Mouse (Mus musculus) ovary, postnatal 10 days (tissue): ENCODE measurements at regions not wholly inside any gene's neighbourhood (a gene's known extent, or its start where the extent isn't known, plus 50 kb on each side); places are given as distances from the start of the nearest gene placed in this dataset.

ENCODE experiments used
- DNase-seq: peaks from one replicate; pipeline ENCODE4 v3.0.0; 2022; ENCODE audit warnings: low spot score

- DNase-seq: no peak
Observed at GRCm38 (mm10) chr14:80479918-80480317, 496.0 kb downstream of the Olfm4 start.

GRCm38 (mm10) chr14:80482771-80483170 lies 498.9 kb downstream of the Olfm4 start:
- no peak for DNase-seq

- DNase-seq: no peak
Observed at GRCm38 (mm10) chr14:80484256-80484655, 500.4 kb downstream of the Olfm4 start.

- no peak for DNase-seq
Observed at GRCm38 (mm10) chr14:80485149-80485548, 501.3 kb downstream of the Olfm4 start.

GRCm38 (mm10) chr14:80486605-80487004 lies 502.7 kb downstream of the Olfm4 start:
- DNase-seq: no peak

GRCm38 (mm10) chr14:80492043-80492900 lies 508.4 kb downstream of the Olfm4 start:
- no peak for DNase-seq

GRCm38 (mm10) chr14:80492901-80493279 lies 509.0 kb downstream of the Olfm4 start:
- no peak for DNase-seq

- no peak for DNase-seq
Observed at GRCm38 (mm10) chr14:80504351-80504750, 520.5 kb downstream of the Olfm4 start.

GRCm38 (mm10) chr14:80516626-80517025 lies 532.7 kb downstream of the Olfm4 start:
- DNase-seq: no peak

- no peak for DNase-seq
Observed at GRCm38 (mm10) chr14:80521216-80521615, 537.3 kb downstream of the Olfm4 start.

GRCm38 (mm10) chr14:80521631-80522030 lies 537.8 kb downstream of the Olfm4 start:
- DNase-seq: no peak

GRCm38 (mm10) chr14:80522536-80522935 lies 538.7 kb downstream of the Olfm4 start:
- DNase-seq: no peak

GRCm38 (mm10) chr14:80528419-80529028 lies 544.6 kb downstream of the Olfm4 start:
- no peak for DNase-seq

- no peak for DNase-seq
Observed at GRCm38 (mm10) chr14:80536044-80536745, 552.3 kb downstream of the Olfm4 start.

- no peak for DNase-seq
Observed at GRCm38 (mm10) chr14:80559950-80560349, 576.1 kb downstream of the Olfm4 start.
